Mouse (Mus musculus) cerebellum, adult 2 months (tissue): ENCODE measurements at regions not wholly inside any gene's neighbourhood (a gene's known extent, or its start where the extent isn't known, plus 50 kb on each side); places are given as distances from the start of the nearest gene placed in this dataset.

Source experiments
- DNase-seq, 2 experiments: peaks; one replicate each; pipeline ENCODE4 v3.0.0; 2021
- H3K27ac ChIP-seq: fragments of 200-500 bp; 2 replicates; pipeline ENCODE4 v1.5.1; 2012; ENCODE audit warnings: low read length, control low read depth, inconsistent platforms; ENCODE audit not compliant: insufficient read depth
- H3K27me3 ChIP-seq: fragments of 200-500 bp; 2 replicates; pipeline ENCODE4 v1.6.1; 2012; ENCODE audit warnings: inconsistent platforms, mild to moderate bottlenecking, low read length, moderate library complexity; ENCODE audit not compliant: control insufficient read depth, insufficient read depth
- H3K4me1 ChIP-seq: fragments of 200-500 bp; 2 replicates; pipeline ENCODE4 v1.6.1; 2011; ENCODE audit warnings: low read length; ENCODE audit not compliant: control insufficient read depth, insufficient read depth
- H3K4me3 ChIP-seq: fragments of 200-500 bp; replicated peaks from 2 replicates; pipeline ENCODE3; 2011; ENCODE audit warnings: mild to moderate bottlenecking, low read depth, low read length, control low read depth; ENCODE audit not compliant: insufficient read depth
- CTCF ChIP-seq: fragments of 200-500 bp; IDR thresholded peaks from 2 replicates; pipeline ENCODE4 v1.5.1; 2011; ENCODE audit warnings: low read depth, mild to moderate bottlenecking, control low read depth, low read length, moderate library complexity, borderline replicate concordance; ENCODE audit not compliant: insufficient read depth
- POLR2A ChIP-seq: fragments of 200-500 bp; IDR thresholded peaks from 2 replicates; pipeline ENCODE4 v1.6.1; 2011; ENCODE audit warnings: low read length, control low read depth, borderline replicate concordance; ENCODE audit not compliant: insufficient read depth
- WGBS: fragments of 180-500 bp; shearing (Covaris S2); methylation state at CpG from one replicate; pipeline ENCODE4 v1.1.7; 2018; 5-methylcytosine and 5-hydroxymethylcytosine counted together

DNA sequence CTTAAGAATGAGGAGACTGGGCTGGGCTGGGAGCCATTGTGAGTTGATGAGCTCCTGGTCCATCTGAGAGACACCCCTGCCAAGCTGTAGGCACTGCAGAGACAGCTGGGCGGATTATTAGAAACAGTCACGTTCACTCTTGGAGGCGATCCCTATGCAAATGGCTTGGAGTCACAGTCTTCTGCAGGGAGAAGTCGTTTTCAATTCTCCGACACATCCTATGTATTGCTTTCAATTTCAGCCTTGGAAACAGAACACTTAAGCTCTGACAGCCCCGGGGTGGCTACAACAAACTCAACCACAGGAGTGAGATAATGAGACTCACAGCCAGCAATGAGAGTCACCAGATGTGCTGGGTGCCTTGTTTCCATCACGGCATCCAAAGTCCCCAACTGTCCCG, 385.6 kb downstream of the Med13l start:
- Histone ChIP-seq H3K4me3 (no peak overlapping the region), H3K4me1 (no peaks in the 10 kb centered on the region; the same call in 1 of the 2 replicates), H3K27me3 (no peaks in the 10 kb centered on the region; the same call in 1 of the 2 replicates), H3K27ac (no peak overlapping the region)
- 8% methylated on average over 8 of the region's 8 CpGs for WGBS
- DNase-seq, result no peak
- no peak for TF ChIP-seq CTCF
- no peak for TF ChIP-seq POLR2A

DNA sequence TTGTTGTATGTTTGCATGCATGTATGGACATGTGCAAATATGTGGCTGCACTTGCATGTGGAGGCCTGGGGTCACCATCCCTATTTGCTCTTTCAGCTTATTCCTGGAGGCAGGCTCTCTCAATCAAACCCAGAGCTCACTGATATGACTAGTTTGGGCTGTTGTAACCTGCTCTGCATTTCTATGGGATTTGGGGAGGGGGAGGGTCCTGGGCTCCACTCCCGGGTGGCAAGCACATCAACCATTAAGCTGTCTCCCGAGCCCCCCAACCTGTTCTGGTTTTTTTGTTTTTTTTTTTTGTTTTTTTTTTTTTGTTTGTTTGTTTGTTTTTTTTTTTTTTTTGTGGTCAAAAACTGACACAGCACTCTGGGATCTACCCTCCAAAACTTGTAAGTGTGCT, 386.5 kb downstream of the Med13l start:
- TF ChIP-seq CTCF (no peak), POLR2A (no peak)
- DNase-seq, result no peak
- WGBS, result 54% methylated on average over 2 of the region's 2 CpGs
- Histone ChIP-seq H3K27ac (no peak overlapping the region), H3K4me3 (no peak overlapping the region), H3K4me1 (no peaks in the 10 kb centered on the region; the same call in 1 of the 2 replicates), H3K27me3 (no peaks in the 10 kb centered on the region; the same call in 1 of the 2 replicates)

DNA sequence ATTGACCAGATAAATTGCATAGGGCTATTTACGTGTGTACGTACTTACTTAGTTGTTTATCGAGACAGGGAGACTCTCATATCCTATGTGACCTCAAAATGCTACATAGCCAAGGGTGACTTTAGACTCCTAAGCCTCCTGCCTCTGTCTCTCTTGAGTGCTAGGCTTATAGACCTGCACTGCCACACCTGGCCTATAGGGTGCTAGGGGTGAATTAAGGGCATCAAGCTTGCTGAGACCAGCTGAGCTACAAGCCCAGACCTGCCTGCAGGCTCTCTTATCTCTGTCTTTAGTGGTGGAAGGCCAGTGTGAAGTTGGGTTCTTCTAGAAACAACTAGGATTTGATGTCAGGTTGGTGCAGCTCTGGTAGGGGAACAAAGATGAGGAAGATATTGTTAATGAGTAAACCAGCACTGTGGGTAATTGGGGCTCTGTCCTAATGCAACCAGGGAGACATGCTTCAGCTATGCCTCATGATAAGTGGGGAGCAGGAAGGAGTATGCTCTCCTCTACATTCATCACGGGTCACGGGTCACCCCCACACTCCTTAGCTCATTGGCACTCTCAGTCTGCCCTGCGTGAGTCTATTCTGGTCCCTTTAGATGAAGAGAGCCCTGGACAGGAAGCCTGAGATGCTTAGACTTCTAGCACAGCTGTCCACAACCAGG, 387.8 kb downstream of the Med13l start:
- TF ChIP-seq CTCF (no peak), POLR2A (no peak)
- H3K4me3 ChIP-seq, result no peak overlapping the region
- H3K4me1 ChIP-seq, result no peaks in the 10 kb centered on the region; the same call in 1 of the 2 replicates
- no peak for DNase-seq
- WGBS, result 95% methylated on average over 6 of the region's 6 CpGs
- no peaks in the 10 kb centered on the region; the same call in 1 of the 2 replicates for H3K27me3 ChIP-seq
- no peak overlapping the region for H3K27ac ChIP-seq

DNA sequence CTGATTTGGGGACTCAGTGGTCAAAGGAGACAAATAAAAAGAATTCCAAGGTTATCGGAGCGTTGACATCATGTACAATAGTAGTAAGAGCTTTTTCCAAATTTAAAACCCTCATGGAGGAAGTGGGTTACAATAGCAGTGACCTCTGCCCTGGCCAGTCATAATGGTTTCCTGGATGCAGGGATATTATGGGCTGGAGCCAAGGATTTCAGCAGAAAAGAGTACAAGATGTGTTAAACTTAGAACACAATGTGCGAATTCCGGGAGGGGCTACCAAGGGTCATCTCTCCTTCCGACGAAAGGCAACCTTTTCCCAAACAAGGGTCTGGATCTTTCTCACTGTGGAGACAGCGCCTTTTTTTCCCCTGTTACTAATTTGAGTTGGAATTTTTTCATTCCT, 390.6 kb downstream of the Med13l start:
- TF ChIP-seq POLR2A (no peak), CTCF (no peak)
- no peak for DNase-seq
- H3K4me3 ChIP-seq, result no peak overlapping the region
- 76% methylated on average over 7 of the region's 7 CpGs for WGBS
- no peaks in the 10 kb centered on the region; the same call in 1 of the 2 replicates for H3K4me1 ChIP-seq
- no peak overlapping the region for H3K27ac ChIP-seq
- no peaks in the 10 kb centered on the region; the same call in 1 of the 2 replicates for H3K27me3 ChIP-seq

DNA sequence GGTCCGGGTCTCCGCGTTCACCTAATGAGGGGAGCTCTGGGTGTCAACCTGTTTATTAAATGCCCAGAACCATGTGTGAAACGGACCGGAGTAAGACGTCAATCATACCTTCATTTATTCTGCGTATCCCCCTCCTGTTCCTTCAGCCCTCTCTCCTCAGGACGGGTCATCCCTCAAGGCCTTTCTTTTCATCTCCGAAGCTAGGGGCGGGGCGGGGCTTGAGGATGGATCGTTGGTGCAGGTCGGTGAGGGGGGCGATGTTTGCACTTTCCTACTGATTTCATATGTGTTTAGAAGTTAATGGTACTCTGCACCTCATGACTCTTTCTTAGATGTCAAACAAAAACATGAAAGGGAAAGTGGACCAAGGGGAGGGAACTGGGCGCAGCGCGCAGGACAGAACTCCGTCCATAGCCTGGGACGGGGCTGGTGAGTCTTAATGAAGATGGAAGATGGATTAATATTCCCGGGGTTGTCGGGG, 400.1 kb downstream of the Med13l start:
- Histone ChIP-seq H3K27ac (no peak overlapping the region), H3K4me3 (no peak overlapping the region), H3K4me1 (no peaks in the 10 kb centered on the region), H3K27me3 (no peaks in the 10 kb centered on the region)
- TF ChIP-seq POLR2A (no peak), CTCF (no peak)
- WGBS, result 84% methylated on average over 21 of the region's 21 CpGs
- DNase-seq, result no peak

DNA sequence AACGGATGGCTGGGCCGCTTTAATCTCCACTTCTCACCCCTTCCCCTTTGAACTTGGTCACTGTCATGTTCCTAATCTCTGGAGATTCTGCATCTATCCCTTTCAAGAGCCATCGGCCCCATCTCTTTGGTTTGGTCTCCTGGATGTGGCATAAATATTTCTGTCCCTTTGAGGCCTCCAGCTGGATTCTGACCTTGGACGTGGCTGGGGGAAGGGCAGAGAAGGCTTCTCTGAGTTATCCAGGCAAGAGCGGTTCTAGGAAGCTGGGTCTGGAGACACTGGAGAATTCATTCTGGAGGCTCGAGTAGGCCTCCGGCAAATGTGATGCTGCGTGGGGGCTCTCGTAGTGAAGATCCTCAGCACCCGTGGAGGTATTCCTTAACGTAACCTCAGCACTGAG, 400.6 kb downstream of the Med13l start:
- TF ChIP-seq POLR2A, result no peak
- TF ChIP-seq CTCF, result no peak
- Histone ChIP-seq H3K27me3 (no peaks in the 10 kb centered on the region), H3K4me3 (no peak overlapping the region), H3K27ac (no peak overlapping the region), H3K4me1 (no peaks in the 10 kb centered on the region)
- DNase-seq, result no peak
- WGBS, result 89% methylated on average over 11 of the region's 11 CpGs

DNA sequence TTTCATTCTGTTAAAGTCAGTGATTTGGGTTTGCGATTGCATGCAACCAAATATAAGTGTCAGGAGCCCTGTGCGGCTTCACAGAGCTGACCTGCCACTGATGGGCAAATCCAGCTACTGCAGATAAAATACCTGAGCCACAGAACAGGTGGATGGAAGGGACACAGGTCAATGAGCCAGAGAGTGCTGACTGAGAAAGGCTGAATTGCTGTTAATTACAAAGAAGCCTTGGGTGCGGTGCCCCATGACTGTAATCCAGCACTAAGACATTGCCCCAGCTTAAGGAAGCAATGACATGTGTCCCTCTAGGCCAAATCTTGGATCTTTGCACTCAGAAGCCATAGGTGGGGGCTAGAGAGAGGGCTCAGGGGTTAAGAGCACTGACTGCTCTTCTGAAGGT, 401.7 kb downstream of the Med13l start:
- DNase-seq, result no peak
- 97% methylated on average over 3 of the region's 3 CpGs for WGBS
- Histone ChIP-seq H3K27ac (no peak overlapping the region), H3K4me1 (no peaks in the 10 kb centered on the region), H3K4me3 (no peak overlapping the region), H3K27me3 (no peaks in the 10 kb centered on the region; the same call in 1 of the 2 replicates)
- TF ChIP-seq POLR2A, result no peak
- no peak for TF ChIP-seq CTCF

DNA sequence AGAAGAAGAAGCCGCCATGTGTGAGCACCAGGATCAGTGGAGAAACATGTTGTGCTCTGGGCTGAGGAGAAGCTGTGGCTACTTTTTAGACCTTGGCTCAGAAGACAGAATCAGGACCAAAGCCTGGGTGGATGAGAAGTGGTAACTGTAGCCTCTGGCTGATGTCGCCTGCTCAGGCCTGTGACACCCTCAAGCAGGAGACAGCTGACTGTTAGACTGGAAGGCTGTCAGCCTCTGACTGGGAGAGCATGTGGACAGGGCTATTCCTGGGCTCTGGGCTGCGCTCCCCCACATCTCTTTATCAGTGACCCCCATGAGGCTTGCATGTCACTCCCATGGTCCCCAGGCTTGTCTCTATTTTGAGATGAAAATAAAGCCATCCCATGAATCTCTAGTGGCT, 402.5 kb downstream of the Med13l start:
- H3K27ac ChIP-seq, result no peak overlapping the region
- H3K4me1 ChIP-seq, result no peaks in the 10 kb centered on the region
- H3K27me3 ChIP-seq, result no peaks in the 10 kb centered on the region; the same call in 1 of the 2 replicates
- WGBS, result 82% methylated on average over 3 of the region's 3 CpGs
- no peak for DNase-seq
- TF ChIP-seq CTCF (no peak), POLR2A (no peak)
- no peak overlapping the region for H3K4me3 ChIP-seq
